Mouse (Mus musculus) lung, embryonic 14.5 days (tissue): ENCODE measurements around the gene Cnksr2. TPM values are rescaled to one million over a fixed set of nuclear protein-coding genes. Genes with fewer than 3 reads are reported as not detected.

Experiments
- ATAC-seq: fragments of 200-750 bp; cut with Nextera tagmentation; 2 replicates; pipeline ENCODE4 v1.8.0; 2017; ENCODE audit warnings: mild to moderate bottlenecking, moderate TSS enrichment, moderate library complexity; ENCODE audit not compliant: insufficient read depth
- DNase-seq: peaks from one replicate; pipeline ENCODE4 v3.0.0-alpha.2; 2015
- H3K27ac ChIP-seq: fragments of 300-500 bp; sonication (generic); 2 replicates; pipeline ENCODE4 v1.5.1; 2014; ENCODE audit warnings: low read depth, mild to moderate bottlenecking, moderate library complexity
- H3K27me3 ChIP-seq: fragments of 300-500 bp; sonication (generic); 2 replicates; pipeline ENCODE4 v1.6.1; 2014; ENCODE audit warnings: low read length, control low read depth; ENCODE audit not compliant: insufficient read depth
- H3K36me3 ChIP-seq: fragments of 300-500 bp; sonication (generic); 2 replicates; pipeline ENCODE4 v1.6.1; 2014; ENCODE audit warnings: control low read depth; ENCODE audit not compliant: insufficient read depth
- H3K4me1 ChIP-seq: fragments of 300-500 bp; sonication (generic); 2 replicates; pipeline ENCODE4 v1.6.1; 2014; ENCODE audit warnings: antibody characterized with exemption, control low read depth; ENCODE audit not compliant: insufficient read depth
- H3K4me2 ChIP-seq: fragments of 300-500 bp; sonication (generic); 2 replicates; pipeline ENCODE4 v1.6.1; 2014; ENCODE audit warnings: mild to moderate bottlenecking
- H3K4me3 ChIP-seq: fragments of 300-500 bp; sonication (generic); 2 replicates; pipeline ENCODE4 v1.5.1; 2014; ENCODE audit warnings: low read depth, low read length
- H3K9ac ChIP-seq: fragments of 300-500 bp; sonication (generic); 2 replicates; pipeline ENCODE4 v1.6.1; 2014
- H3K9me3 ChIP-seq: fragments of 300-500 bp; sonication (generic); 2 replicates; pipeline ENCODE4 v1.6.1; 2016; ENCODE audit warnings: low read depth, low read length, control low read depth
- CTCF ChIP-seq: IDR thresholded peaks from 2 replicates; pipeline ENCODE4 v1.5.1; 2016; ENCODE audit warnings: antibody characterized with exemption, low read depth
- WGBS: fragments of 180-500 bp; shearing (Covaris S2); extraction: QIAGEN DNeasy Blood & Tissue Kit; methylation state at CpG from one replicate; pipeline ENCODE4 v1.1.7; 2014; 5-methylcytosine and 5-hydroxymethylcytosine counted together
- polyA plus RNA-seq: library from polyadenylated mRNA; unstranded; fragments of >200 nt; fragmentation: Nextera tagmentation; extraction: Ambion mirVana; gene quantifications from 2 replicates; pipeline ENCODE4 v1.2.1, GENCODE M21; 2014

Cnksr2 gene
- polyA plus RNA-seq, 1 experiment from 2014 or later: 5.2 TPM

DNA sequence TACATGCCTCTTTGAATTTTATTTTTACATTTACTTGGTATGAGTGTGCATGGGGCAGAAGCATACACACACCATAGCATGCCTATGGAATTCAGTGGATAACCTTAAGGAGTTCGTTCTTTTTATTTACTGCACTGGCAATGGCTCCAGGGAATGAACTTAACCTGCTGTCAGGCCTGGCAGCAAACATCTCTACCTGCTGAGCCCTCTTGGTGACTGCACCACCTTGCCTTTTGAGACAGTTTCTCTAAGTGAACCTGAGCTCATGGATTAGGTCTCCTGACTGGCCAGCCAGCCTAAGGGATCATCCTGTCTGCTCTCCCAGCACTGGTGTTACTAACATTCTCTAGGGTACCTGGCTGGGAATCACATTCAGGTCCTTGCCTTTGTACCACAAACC, 106.5 kb downstream of the Cnksr2 start:
- H3K4me2 ChIP-seq: no peak overlapping the region
- H3K36me3 ChIP-seq: no peaks in the 10 kb centered on the region
- H3K4me3 ChIP-seq: no peak overlapping the region
- WGBS: 91% methylated on average over 1 of the region's 1 CpGs
- H3K9ac ChIP-seq: no peak overlapping the region
- TF ChIP-seq CTCF: no peak
- DNase-seq (no peak), ATAC-seq (no peak)
- no peaks in the 10 kb centered on the region for H3K27me3 ChIP-seq
- H3K9me3 ChIP-seq: no peaks in the 10 kb centered on the region
- H3K27ac ChIP-seq: no peak overlapping the region
- no peaks in the 10 kb centered on the region for H3K4me1 ChIP-seq

DNA sequence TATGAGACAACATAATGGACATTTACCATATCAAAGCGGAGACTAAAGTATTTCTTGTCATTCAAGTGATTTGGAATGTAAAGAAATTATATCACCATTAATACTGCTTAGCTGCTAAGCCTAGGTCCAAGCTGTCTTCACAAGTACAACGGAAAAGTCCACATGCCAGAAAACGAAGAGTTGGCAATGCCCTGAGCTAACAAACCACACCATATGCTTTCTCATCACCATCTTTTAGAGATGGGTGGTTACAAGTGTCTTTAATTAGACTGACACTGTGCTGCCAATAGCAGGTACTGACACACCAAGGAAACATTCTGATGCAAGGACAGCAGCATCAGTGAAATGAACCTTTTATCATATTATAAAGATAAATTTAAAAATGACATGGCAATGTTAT, 123.0 kb downstream of the Cnksr2 start:
- WGBS: 84% methylated on average over 3 of the region's 3 CpGs

DNA sequence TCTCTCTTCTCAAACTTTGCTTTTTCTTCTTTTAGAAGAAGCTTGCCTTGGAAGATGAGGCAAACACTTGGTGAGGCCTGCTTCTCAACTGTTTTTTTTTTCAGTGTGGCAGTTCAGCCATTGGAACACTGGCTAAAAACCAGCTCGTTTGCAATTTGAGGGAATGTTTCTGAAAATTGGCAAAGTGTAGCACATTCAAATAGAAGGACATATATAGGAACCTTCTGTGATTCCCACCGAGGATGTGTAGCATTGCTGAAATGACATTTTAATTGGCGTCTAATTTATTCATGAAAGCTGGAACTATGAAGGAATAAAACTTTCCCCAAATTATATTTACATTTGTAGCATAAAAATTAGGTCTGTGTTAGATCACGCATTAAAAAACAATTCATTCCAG, 213.1 kb downstream of the Cnksr2 start:
- ATAC-seq (no peak), DNase-seq (no peak)
- no peak for TF ChIP-seq CTCF
- H3K9me3 ChIP-seq: no peaks in the 10 kb centered on the region
- no peaks in the 10 kb centered on the region for H3K36me3 ChIP-seq
- no peaks in the 10 kb centered on the region for H3K4me1 ChIP-seq
- H3K27ac ChIP-seq: no peak overlapping the region
- H3K4me3 ChIP-seq: no peak overlapping the region
- no peak overlapping the region for H3K4me2 ChIP-seq
- no peaks in the 10 kb centered on the region for H3K27me3 ChIP-seq
- WGBS: 77% methylated on average over 4 of the region's 4 CpGs
- no peak overlapping the region for H3K9ac ChIP-seq

More for the DNA sequence above, 123.0 kb downstream of the Cnksr2 start:
- H3K9me3 ChIP-seq: no peaks in the 10 kb centered on the region
- TF ChIP-seq CTCF: no peak
- DNase-seq (no peak), ATAC-seq (no peak)
- H3K9ac ChIP-seq: no peak overlapping the region
- H3K4me3 ChIP-seq: no peak overlapping the region
- H3K27ac ChIP-seq: no peak overlapping the region
- no peak overlapping the region for H3K4me2 ChIP-seq
- no peaks in the 10 kb centered on the region for H3K4me1 ChIP-seq
- H3K27me3 ChIP-seq: no peaks in the 10 kb centered on the region
- H3K36me3 ChIP-seq: no peaks in the 10 kb centered on the region

DNA sequence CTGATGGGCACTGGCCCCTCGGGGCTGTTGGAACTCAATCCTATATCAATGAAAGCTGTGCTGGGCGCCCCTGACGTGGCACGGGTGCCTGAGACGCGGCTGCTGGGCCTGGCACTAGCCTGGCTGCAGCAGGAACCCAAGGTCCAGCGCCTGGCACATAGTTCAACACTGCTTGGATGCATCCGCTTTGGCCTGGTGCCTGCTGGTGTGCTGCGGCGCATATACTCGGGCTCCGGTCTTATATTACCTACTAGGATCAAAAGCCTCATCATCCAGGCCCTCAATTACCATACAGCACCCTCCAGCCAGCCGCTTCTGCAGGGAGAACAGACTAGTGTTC, 224.2 kb downstream of the Cnksr2 start:
- no peak overlapping the region for H3K9ac ChIP-seq
- no peak for DNase-seq
- no peak for ATAC-seq
- H3K4me3 ChIP-seq: no peak overlapping the region
- no peaks in the 10 kb centered on the region for H3K4me1 ChIP-seq
- 86% methylated on average over 13 of the region's 13 CpGs for WGBS
- H3K27ac ChIP-seq: no peak overlapping the region
- no peaks in the 10 kb centered on the region for H3K27me3 ChIP-seq
- no peak overlapping the region for H3K4me2 ChIP-seq
- H3K36me3 ChIP-seq: no peaks in the 10 kb centered on the region
- no peak for TF ChIP-seq CTCF
- H3K9me3 ChIP-seq: no peaks in the 10 kb centered on the region

DNA sequence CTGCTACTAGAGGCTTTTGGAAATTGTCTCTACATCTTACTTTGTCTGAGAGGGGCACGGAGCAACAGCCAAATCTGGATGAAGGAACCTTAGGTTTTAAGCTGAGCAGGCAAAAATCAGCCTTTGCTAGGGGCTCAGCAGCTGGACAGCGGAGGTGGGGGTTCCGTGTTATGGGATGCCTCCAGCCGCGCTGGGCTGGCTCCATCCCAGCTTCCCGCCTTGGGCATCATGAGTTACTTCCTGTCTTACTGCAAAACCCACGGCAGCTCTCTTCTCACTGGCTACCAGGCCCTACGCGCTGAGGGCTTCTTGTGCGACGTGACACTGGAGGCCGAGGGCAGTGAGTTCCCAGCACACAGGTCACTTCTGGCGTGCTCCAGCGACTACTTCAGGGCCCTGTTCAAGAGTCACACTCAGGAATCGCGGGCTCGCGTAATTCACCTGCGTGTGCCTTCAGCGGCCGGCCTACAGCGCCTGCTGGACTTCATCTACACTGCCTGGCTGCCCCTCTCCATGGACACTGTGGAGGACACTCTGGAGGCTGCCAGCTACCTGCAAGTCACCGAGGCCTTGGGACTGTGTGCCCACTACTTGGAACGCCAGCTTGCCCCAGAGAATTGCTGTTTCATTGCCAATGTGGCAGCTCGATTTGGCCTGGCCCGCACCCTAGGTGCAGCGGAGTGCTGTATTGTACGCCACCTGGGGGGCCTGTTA, 224.7 kb downstream of the Cnksr2 start, which contains the start of gene Klhl34:
Gene Klhl34, plus strand, starts transcription at position 229 of the 714 bp plus-strand sequence.
- H3K27me3 ChIP-seq: no peaks in the 10 kb centered on the region
- H3K36me3 ChIP-seq: no peaks in the 10 kb centered on the region
- ATAC-seq (peak; percentile 86), DNase-seq (peak; percentile 77)
- H3K4me2 ChIP-seq: peak within 1 kb of the TSS; percentile 60
- H3K4me3 ChIP-seq: peak within 1 kb of the TSS; percentile 19; the same call in 1 of the 2 replicates
- no peak for TF ChIP-seq CTCF
- no peaks in the 10 kb centered on the region for H3K4me1 ChIP-seq
- H3K9me3 ChIP-seq: no peaks in the 10 kb centered on the region
- no peak within 1 kb of the TSS for H3K27ac ChIP-seq
- no peak within 1 kb of the TSS; the same call in 1 of the 2 replicates for H3K9ac ChIP-seq
- 29% methylated on average over 27 of the region's 28 CpGs for WGBS

DNA sequence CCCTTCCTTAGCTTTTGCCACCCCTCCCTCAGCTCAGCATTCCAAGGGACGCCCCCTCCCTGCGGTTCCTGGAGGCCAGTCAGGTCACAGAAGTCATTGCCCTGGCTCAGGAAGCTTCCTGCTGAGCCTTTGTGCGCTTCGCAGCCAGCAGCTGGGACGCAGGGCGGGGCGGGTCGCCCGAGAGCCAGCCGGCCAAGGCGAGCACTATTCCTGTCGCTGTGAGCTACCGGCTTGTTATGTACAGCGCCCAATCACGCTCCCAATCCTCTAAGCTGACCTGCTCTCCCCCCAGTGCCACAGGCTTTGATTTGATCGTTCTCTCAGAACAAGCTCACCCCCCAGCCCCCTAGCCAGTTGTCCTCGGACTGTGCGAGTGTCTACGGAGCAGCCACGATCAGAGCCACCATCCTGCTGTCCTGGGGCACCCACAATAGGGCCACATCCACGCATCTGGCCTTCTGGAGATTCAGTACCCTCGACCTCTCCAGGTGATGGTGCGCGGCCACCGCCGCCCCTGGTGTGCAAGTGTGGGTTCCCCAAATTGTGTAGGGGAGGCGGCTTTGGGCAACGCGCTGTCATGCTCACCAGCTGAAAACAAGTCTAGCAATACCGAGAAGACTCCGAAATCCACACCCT, 225.4 kb downstream of the Cnksr2 start:
- Histone ChIP-seq H3K27me3 (no peaks in the 10 kb centered on the region), H3K27ac (no peak overlapping the region), H3K4me1 (no peaks in the 10 kb centered on the region), H3K4me2 (peak overlapping the region; percentile 60), H3K36me3 (no peaks in the 10 kb centered on the region), H3K9me3 (no peaks in the 10 kb centered on the region), H3K4me3 (peak overlapping the region; percentile 19; the same call in 1 of the 2 replicates), H3K9ac (no peak overlapping the region; the same call in 1 of the 2 replicates)
- peak; percentile 61 for ATAC-seq
- 14% methylated on average over 30 of the region's 31 CpGs for WGBS
- DNase-seq: peak; percentile 50
- no peak for TF ChIP-seq CTCF

DNA sequence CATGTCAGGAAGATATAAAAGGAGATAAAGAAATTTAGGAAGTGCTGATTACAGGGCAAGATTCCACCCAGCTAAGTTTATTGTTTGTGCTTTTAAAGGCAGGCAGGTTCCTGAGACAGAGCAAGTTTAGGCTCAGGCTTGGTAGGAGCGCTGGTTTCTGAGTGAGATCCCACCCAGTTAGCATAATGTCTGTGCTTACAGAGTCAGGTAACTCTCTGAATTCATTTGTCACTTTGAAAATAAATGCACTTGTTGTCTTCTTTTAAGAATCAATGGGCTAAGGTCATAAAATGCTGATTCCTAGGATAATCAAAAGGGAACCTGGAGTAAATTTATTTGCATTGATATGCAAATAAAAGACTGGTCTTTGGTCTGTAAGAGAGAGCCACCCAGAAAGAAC, 233.4 kb downstream of the Cnksr2 start:
- WGBS: 83% methylated on average over 1 of the region's 1 CpGs
- no peaks in the 10 kb centered on the region for H3K27me3 ChIP-seq
- H3K9me3 ChIP-seq: no peaks in the 10 kb centered on the region
- TF ChIP-seq CTCF: no peak
- no peak overlapping the region for H3K27ac ChIP-seq
- H3K4me2 ChIP-seq: no peak overlapping the region
- no peak for ATAC-seq
- no peak overlapping the region for H3K4me3 ChIP-seq
- H3K4me1 ChIP-seq: no peaks in the 10 kb centered on the region
- no peaks in the 10 kb centered on the region for H3K36me3 ChIP-seq
- H3K9ac ChIP-seq: no peak overlapping the region
- no peak for DNase-seq
